8 mouse cellular contexts compared by ENCODE assay signal in genomic region chr2:118882840-118883679, GRCm38 (mm10). TPM values are rescaled to one million over a fixed set of nuclear protein-coding genes. Genes with fewer than 3 reads are reported as not detected.
DNase-seq lines count a peak whose midpoint lies in the region; ATAC-seq and TF ChIP-seq lines count a peak whose summit lies in the region.

No protein-coding gene starts in this region.

- H3K27me3 ChIP-seq in Patski: no peaks in the 10 kb centered on the region
- H3K27me3 ChIP-seq in hindbrain, embryonic 14.5 days (ENCODE audit: control insufficient read depth, insufficient read depth, low read length): 0 out of 2 replicates have a peak, but pooled peaks cover 9% of the 10 kb centered on the region

- ATAC-seq in Patski: peak; percentile 25
- ATAC-seq in hindbrain, embryonic 14.5 days (ENCODE audit: low FRiP score): peak; percentile 77

- WGBS in hindbrain, embryonic 14.5 days: 2% methylated on average over 32 of the region's 32 CpGs

- peak overlapping the region; percentile 54 for H3K9ac ChIP-seq in hindbrain, embryonic 14.5 days

- peak; percentile 100 for TF ChIP-seq CTCF in Patski (IDR thresholded peaks at IDR 0.05)

- CTCF ChIA-PET in Patski (lab: Charles Lee): interaction anchor here (0.6 to 5.0 kb wide), 9 partner anchors 92 to 149 kb away, joined by 3 to 23 read pairs (median 3); partner anchors contain the start of genes Ccdc9b and Disp2

- in situ Hi-C loops in Patski (cut with MboI; ENCODE audit: low pct_unique_long_range_greater_than_20kb): loop anchor here (5.0 to 25.0 kb wide), 4 partner anchors 91 to 396 kb away; partner anchors contain the start of genes Ccdc9b and Srp14

- H3K4me1 ChIP-seq in hindbrain, embryonic 14.5 days (replicated peaks; ENCODE audit: control insufficient read depth, insufficient read depth, low read length): peaks cover 5% of the 10 kb centered on the region

- no peaks in the 10 kb centered on the region for H3K9me3 ChIP-seq in hindbrain, embryonic 14.5 days (ENCODE audit: control insufficient read depth, low read length)

- H3K36me3 ChIP-seq in hindbrain, embryonic 14.5 days (replicated peaks; ENCODE audit: control insufficient read depth, insufficient read depth): peaks cover 1% of the 10 kb centered on the region; the same call in 1 of the 2 replicates

- H3K4me3 ChIP-seq in hindbrain, embryonic 14.5 days (replicated peaks; ENCODE audit: low read length): peak overlapping the region; percentile 36

- no peak overlapping the region for H3K27ac ChIP-seq in hindbrain, embryonic 14.5 days

- POLR2A ChIA-PET in Patski (lab: Charles Lee): interaction anchor here (0.6 to 1.9 kb wide), 3 partner anchors 119 to 403 kb away, joined by 3 to 4 read pairs (median 3); partner anchors contain the start of gene Srp14

- DNase-seq in Patski (ENCODE audit: low read depth, low spot score): no peak
- DNase-seq in cerebellum, postnatal 14 days: peak; percentile 93
- DNase-seq in frontal cortex, postnatal 14 days (ENCODE audit: low spot score in 2 of 2): peak; percentile 64 to 89
- DNase-seq in hindbrain, embryonic 14.5 days (ENCODE audit: low spot score): peak; percentile 91
- peak; percentile 69 for DNase-seq in left cerebral cortex, adult 11 months (ENCODE audit: low spot score)
- peak; percentile 88 to 92 for DNase-seq in lung, postnatal 4 days
- DNase-seq in retina, postnatal 7 days (ENCODE audit: low read depth, low spot score): peak; percentile 80
- DNase-seq in urinary bladder, adult 2 months (ENCODE audit: low spot score): peak; percentile 88

- H3K4me2 ChIP-seq in hindbrain, embryonic 14.5 days (replicated peaks): peak overlapping the region; percentile 90

RNA-seq across cellular contexts. Expression of gene Bahd1, which starts 17.1 kb away (rescaled TPM):
- 22.9 TPM for polyA plus RNA-seq in Patski (2021)
- 2.0 and 2.7 TPM in 2 replicates for polyA plus RNA-seq in hindbrain, embryonic 14.5 days (2014; fragmentation: Nextera tagmentation; extraction: Ambion mirVana)
- 10.2 and 12.4 TPM in 2 replicates for polyA plus RNA-seq in urinary bladder, adult 2 months (2012; rRNA removed)

RNA-seq across cellular contexts. Expression of gene Ivd, which starts 21.3 kb away (rescaled TPM):
- polyA plus RNA-seq in Patski (2021): 36.8 TPM
- polyA plus RNA-seq in hindbrain, embryonic 14.5 days (2014; fragmentation: Nextera tagmentation; extraction: Ambion mirVana): 36.4 and 38.1 TPM in 2 replicates
- 87.1 and 91.2 TPM in 2 replicates for polyA plus RNA-seq in urinary bladder, adult 2 months (2012; rRNA removed)

RNA-seq across cellular contexts. Expression of gene Chst14, which starts 43.2 kb away (rescaled TPM):
- polyA plus RNA-seq in Patski (2021): 32.3 TPM
- 7.7 and 8.7 TPM in 2 replicates for polyA plus RNA-seq in hindbrain, embryonic 14.5 days (2014; fragmentation: Nextera tagmentation; extraction: Ambion mirVana)
- polyA plus RNA-seq in urinary bladder, adult 2 months (2012; rRNA removed): 19.9 and 20.7 TPM in 2 replicates
